10 mouse cellular contexts compared by ENCODE assay signal in genomic region chr1:169139507-169139906, GRCm38 (mm10).
A peak's percentile ranks its signal among the peaks of the same experiment; 100 is the strongest.
DNase-seq lines count a peak whose midpoint lies in the region; ATAC-seq and TF ChIP-seq lines count a peak whose summit lies in the region.
"Had no signal": no experiment of that assay in that cellular context is flagged by ENCODE, and none has a peak within 500 bp of the region (broad histone marks: within the 10 kb centered on the region; RNA-seq: fewer than 3 reads in every experiment).

No protein-coding gene starts in this region.

- POLR2A ChIA-PET in Patski (lab: Charles Lee), result no interaction called here

- H3K9me3 ChIP-seq in forebrain, embryonic 16.5 days (ENCODE audit: control insufficient read depth, low read length), result no peaks in the 10 kb centered on the region
- H3K9me3 ChIP-seq in forebrain, embryonic 11.5 days (ENCODE audit: control insufficient read depth, low read length), result no peaks in the 10 kb centered on the region
- peaks cover 6% of the 10 kb centered on the region; the same call in 1 of the 2 replicates for H3K9me3 ChIP-seq in hindbrain, embryonic 13.5 days
- H3K9me3 ChIP-seq: embryonic facial prominence, embryonic 15.5 days had no signal

- in situ Hi-C loops in Patski (cut with MboI; ENCODE audit: low pct_unique_long_range_greater_than_20kb), result no loop called here

- no peak overlapping the region for H3K4me2 ChIP-seq in forebrain, embryonic 16.5 days (ENCODE audit: low read length)
- H3K4me2 ChIP-seq in forebrain, embryonic 11.5 days (ENCODE audit: low read depth, low read length, severe bottlenecking), result no peak overlapping the region
- H3K4me2 ChIP-seq in hindbrain, embryonic 13.5 days, result no peak overlapping the region
- H3K4me2 ChIP-seq: embryonic facial prominence, embryonic 15.5 days had no signal

- peak; percentile 63 for ATAC-seq in forebrain, embryonic 16.5 days
- ATAC-seq in forebrain, embryonic 11.5 days (replicated peaks; ENCODE audit: low FRiP score), result no peak
- peak; percentile 39 for ATAC-seq in Patski
- peak; percentile 59; the same call in 1 of the 2 replicates for ATAC-seq in hindbrain, embryonic 13.5 days (ENCODE audit: low FRiP score)

- TF ChIP-seq CTCF in Patski (IDR thresholded peaks at IDR 0.05), result no peak

- CTCF ChIA-PET in Patski (lab: Charles Lee), result interaction anchor here (0.6 kb wide), 1 partner anchor 71 kb away, joined by 3 read pairs; no protein-coding TSS in a partner anchor

- no peak overlapping the region for H3K27ac ChIP-seq in forebrain, embryonic 16.5 days (ENCODE audit: low read length)
- no peak overlapping the region for H3K27ac ChIP-seq in forebrain, embryonic 11.5 days (ENCODE audit: low read depth, low read length)
- H3K27ac ChIP-seq in hindbrain, embryonic 13.5 days, result peak overlapping the region; percentile 69
- H3K27ac ChIP-seq: embryonic facial prominence, embryonic 15.5 days; macrophage had no signal

- no peaks in the 10 kb centered on the region for H3K36me3 ChIP-seq in forebrain, embryonic 16.5 days (ENCODE audit: control insufficient read depth, insufficient read depth)
- no peaks in the 10 kb centered on the region for H3K36me3 ChIP-seq in forebrain, embryonic 11.5 days (ENCODE audit: control insufficient read depth, insufficient read depth, low read length)
- H3K36me3 ChIP-seq in hindbrain, embryonic 13.5 days, result no peaks in the 10 kb centered on the region
- H3K36me3 ChIP-seq: embryonic facial prominence, embryonic 15.5 days had no signal

- no peak for DNase-seq in forebrain, embryonic 11.5 days (ENCODE audit: low spot score)
- peak; percentile 3 for DNase-seq in Patski (ENCODE audit: low read depth, low spot score)
- DNase-seq in kidney, postnatal 25 days, result peak; percentile 76 to 86
- no peak for DNase-seq in spleen, adult 12 weeks (ENCODE audit: low spot score)
- DNase-seq in frontal cortex, adult 2 months (ENCODE audit: extremely low spot score in 1 of 2, low spot score in 1 of 2), result no peak
- DNase-seq: right cerebral cortex, postnatal 4 days had no signal

- no peak overlapping the region for H3K4me3 ChIP-seq in forebrain, embryonic 16.5 days (replicated peaks; ENCODE audit: low read length)
- H3K4me3 ChIP-seq in forebrain, embryonic 11.5 days (ENCODE audit: low read depth, low read length), result no peak overlapping the region
- H3K4me3 ChIP-seq in hindbrain, embryonic 13.5 days, result no peak overlapping the region
- H3K4me3 ChIP-seq: embryonic facial prominence, embryonic 15.5 days had no signal

- no peaks in the 10 kb centered on the region; the same call in 1 of the 2 replicates for H3K4me1 ChIP-seq in forebrain, embryonic 16.5 days (replicated peaks; ENCODE audit: control insufficient read depth, insufficient read depth, low read length)
- H3K4me1 ChIP-seq in forebrain, embryonic 11.5 days (replicated peaks; ENCODE audit: control insufficient read depth, insufficient read depth, low read length), result no peaks in the 10 kb centered on the region; the same call in 1 of the 2 replicates
- peaks cover 12% of the 10 kb centered on the region for H3K4me1 ChIP-seq in hindbrain, embryonic 13.5 days (replicated peaks)
- H3K4me1 ChIP-seq: embryonic facial prominence, embryonic 15.5 days had no signal

- WGBS in forebrain, embryonic 16.5 days, result 48% methylated on average over 5 of the region's 5 CpGs
- WGBS in forebrain, embryonic 11.5 days, result 87% methylated on average over 5 of the region's 5 CpGs
- 21% methylated on average over 5 of the region's 5 CpGs for WGBS in hindbrain, embryonic 13.5 days

- no peaks in the 10 kb centered on the region for H3K27me3 ChIP-seq in forebrain, embryonic 16.5 days (replicated peaks; ENCODE audit: control insufficient read depth, insufficient read depth, low read length)
- H3K27me3 ChIP-seq in forebrain, embryonic 11.5 days (ENCODE audit: control insufficient read depth, insufficient read depth, low read length), result no peaks in the 10 kb centered on the region
- no peaks in the 10 kb centered on the region for H3K27me3 ChIP-seq in Patski
- H3K27me3 ChIP-seq in hindbrain, embryonic 13.5 days, result no peaks in the 10 kb centered on the region
- H3K27me3 ChIP-seq: embryonic facial prominence, embryonic 15.5 days had no signal

- no peak overlapping the region for H3K9ac ChIP-seq in forebrain, embryonic 16.5 days (replicated peaks; ENCODE audit: low read depth, low read length)
- no peak overlapping the region for H3K9ac ChIP-seq in forebrain, embryonic 11.5 days (ENCODE audit: low read length)
- H3K9ac ChIP-seq in hindbrain, embryonic 13.5 days, result no peak overlapping the region
- H3K9ac ChIP-seq: embryonic facial prominence, embryonic 15.5 days had no signal

Comparison
In these comparisons a context has a peak if more than half of its experiments do, and no peak if none do; other contexts are left out.
1. DNase-seq: peak in Patski (single experiment) and kidney, postnatal 25 days (2 of 2); none in forebrain, embryonic 11.5 days (single experiment), spleen, adult 12 weeks (single experiment) and frontal cortex, adult 2 months (0 of 2).